Mouse (Mus musculus) heart, postnatal 10 days (tissue): ENCODE measurements around the gene Rnf24. TPM values are rescaled to one million over a fixed set of nuclear protein-coding genes. Genes with fewer than 3 reads are reported as not detected.
"Not testable (repeated sequence)": the region's sequence is repeated elsewhere in the genome, so short reads cannot be mapped to it uniquely, and the experiment has no call there.

Experiments used
- DNase-seq, 2 experiments: peaks; one replicate each; pipeline ENCODE4 v3.0.0; 2021
- intact Hi-C: fragments of 180-260 bp; cut with DNase I; formaldehyde crosslinking; loops from one replicate; pipeline ENCODE4 v1.15.1; 2025
- total RNA-seq, 2 experiments: library from RNA; stranded (reverse); gene quantifications; 2 replicates each; pipeline ENCODE4 v1.2.3; 2021

The Rnf24 gene
- total RNA-seq, 2 experiments from 2014 or later, result 5.4 to 6.8 TPM

DNA sequence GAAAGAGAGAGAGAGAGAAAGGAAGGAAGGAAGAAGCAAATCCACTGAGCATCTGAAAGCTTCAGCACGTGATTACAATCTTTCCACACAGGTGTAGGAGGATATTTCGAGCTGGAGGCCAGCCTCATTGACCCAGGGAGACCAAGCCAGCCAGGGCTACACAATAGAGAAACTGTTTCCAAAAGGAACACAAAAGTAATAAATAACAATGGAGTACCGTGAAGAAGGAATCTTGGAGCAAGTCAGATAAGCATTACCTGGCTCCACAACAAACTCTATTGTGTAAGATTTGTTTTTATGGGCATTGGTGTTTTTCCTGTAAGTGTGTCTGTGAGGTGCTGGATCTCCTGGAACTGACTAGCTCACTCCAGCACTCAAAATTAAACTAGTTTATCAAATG is 7.1 kb downstream of the Rnf24 start:
- no peak for DNase-seq
- intact Hi-C loops, result no loop called here

DNA sequence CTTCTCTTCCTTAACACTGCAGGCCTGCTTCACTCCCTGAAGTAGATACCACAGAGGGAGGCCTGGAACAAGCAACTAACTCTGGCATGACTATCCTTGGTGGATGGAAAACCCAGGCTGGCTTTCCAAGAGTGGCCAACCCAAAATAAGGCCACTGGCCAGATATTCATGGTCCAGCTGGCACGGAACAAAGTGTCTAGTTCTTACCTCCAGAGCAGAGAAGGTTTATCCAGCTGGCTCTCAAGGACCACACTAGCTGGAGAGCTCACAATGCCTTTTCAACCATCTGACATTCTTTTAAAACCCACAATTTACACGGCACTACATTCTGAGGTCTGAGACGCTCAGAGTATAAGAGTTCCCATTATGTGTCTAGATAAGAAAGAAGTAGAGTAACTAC is 8.2 kb downstream of the Rnf24 start:
- intact Hi-C loops, result no loop called here
- peak; percentile 16 to 26 for DNase-seq

DNA sequence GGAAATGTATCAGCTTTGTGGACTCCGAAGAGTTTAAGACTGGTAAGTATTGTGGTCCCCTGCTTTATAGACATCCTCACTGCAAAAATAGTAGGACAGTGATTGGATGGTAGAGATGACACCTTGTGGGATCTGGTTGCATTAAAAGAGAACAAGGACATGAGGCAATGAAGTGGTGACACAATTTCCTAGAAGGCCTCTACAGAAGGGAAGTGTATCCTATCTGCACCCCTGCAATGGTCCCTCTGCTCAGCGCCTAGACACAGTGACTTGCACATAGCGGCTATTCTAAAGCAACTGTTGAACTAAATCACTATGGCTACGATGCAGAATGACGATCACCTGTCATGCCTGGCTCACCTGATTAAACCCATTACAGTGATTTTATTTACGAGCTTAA is 15.1 kb downstream of the Rnf24 start:
- intact Hi-C loops, result no loop called here
- no peak for DNase-seq

DNA sequence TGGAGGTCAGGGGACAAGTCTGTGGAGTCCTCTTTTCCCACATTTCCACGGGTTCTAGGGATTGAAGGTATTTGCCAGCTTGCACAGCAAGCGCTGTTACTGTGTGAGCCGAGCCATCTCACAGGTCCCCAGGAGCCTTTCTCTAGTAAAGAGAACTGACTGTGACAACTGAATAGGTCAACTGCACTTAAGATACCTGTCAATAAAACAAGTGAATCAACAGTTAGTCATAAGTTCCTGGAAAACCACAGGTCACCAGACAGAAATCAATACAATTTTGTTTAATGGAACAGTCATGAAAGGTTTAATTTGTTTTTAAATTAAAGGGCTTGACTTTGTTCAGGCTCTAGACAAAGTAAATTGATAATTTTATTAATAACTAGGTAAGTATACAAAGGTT is 22.1 kb downstream of the Rnf24 start:
- DNase-seq, result no peak
- intact Hi-C loops, result no loop called here

DNA sequence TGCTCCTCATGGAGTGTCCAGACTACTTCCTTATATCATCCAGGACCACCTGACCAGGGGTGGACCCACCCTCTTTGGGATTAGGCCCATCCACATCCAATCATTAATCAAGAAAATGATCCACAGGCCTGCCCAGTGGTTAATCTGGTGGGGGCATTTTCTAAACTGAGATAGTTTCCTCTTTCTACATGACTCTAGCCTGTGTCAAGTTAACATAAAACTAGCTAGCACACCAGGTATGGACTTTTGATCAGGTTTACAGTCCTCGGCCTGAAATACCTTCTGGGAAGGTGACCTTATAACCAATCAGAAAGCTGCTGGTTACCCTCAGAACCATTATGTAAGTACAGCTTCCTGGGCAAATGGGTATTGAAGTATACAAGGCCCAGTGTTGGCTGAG is 23.7 kb downstream of the Rnf24 start:
- intact Hi-C loops, result no loop called here
- no peak for DNase-seq

DNA sequence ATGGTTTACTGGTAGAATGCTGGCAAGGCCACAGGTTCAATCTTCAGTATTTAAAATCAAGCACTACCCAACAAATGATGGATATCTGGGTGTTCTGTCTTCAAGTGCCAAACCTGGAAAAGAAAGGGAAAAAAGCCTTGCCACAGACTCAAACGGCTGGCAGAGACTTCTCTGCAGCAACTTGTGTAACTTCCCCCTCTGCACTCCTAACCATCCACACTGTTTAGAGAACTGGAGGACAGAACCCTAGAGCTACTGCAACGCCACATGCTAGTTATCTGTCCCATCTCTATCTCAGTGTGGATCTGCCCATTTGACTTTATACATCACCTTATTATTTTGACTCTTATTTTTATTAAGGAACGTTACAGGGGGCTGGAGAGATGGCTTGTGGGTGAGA is 26.6 kb downstream of the Rnf24 start:
- intact Hi-C loops, result no loop called here
- no peak for DNase-seq

DNA sequence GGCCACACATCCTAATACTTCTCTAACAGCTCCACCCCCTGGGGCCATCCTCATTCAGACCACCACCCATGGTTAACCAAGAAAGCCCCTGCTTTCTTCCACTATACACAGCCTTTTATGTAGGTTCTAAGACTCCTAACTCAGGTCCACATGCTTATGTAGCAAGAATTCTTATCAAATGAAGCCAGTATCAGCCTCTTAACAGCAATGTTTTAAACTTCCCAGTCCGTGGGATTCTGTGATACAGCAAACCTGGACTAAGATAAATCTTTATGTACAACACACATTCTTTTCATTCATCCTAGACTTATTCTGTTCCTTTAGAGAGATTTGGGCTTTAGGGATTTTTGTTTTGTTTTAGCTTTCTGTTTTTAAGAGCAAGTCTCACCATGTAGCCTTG is 29.0 kb downstream of the Rnf24 start:
- intact Hi-C loops, result no loop called here

DNA sequence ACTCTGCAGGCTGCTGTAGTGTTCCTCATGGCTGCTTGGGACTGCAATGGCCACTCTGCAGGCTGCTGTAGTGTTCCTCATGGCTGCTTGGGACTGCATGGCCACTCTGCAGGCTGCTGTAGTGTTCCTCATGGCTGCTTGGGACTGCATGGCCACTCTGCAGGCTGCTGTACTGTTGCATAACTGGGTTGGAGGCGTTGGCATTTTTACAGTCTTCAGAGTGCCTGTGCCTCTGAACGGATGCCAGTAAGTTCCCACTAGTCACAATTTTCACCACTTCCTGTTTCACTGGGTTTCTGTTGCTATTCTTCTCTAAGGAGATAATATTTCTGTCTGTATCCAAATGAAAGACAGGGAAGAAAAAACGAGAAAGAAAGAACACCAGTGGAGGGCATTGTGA is 31.5 kb downstream of the Rnf24 start:
- peak; percentile 50 to 57 for DNase-seq
- intact Hi-C loops, result not testable (repeated sequence)

More for the DNA sequence above, 29.0 kb downstream of the Rnf24 start:
- no peak for DNase-seq

DNA sequence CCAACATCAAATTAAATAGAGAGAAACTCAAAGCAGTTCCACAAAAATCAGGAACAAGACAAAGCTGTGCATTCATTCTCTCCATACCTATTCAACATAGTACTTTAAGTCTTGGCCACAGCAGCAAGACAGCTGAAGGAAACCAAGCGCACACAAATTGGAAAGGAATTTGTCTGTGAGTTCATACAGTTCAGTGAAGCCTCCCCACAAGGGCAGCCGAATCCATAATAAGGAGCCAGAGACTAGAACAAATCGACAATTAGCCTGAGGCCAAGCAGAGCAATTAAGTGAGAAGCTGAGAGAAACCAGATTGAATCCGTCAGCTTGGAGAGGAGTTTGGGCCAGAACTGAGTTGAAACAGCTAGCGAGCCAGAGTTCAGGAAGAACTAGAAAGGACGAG is 33.3 kb downstream of the Rnf24 start:
- intact Hi-C loops, result no loop called here
- DNase-seq, result no peak

DNA sequence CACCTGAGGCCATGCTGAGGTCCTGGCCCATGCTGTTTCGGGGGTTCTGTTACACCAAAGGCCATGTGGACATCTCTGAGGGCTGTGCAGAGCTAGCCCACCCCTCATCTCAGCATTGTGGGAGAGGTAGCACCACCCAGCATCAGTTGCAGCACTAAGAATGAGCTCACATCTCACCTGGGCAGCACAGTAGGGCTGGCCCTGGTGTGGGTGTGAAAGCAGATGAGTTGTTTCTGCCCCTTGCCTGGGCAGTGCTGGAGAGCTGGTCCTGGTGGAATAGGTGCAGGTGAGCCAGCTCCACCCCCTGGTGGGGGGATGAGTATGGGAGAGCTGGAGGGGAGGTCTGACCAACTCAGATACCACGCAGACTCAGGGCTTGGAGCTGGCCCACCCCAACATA is 36.5 kb downstream of the Rnf24 start:
- intact Hi-C loops, result no loop called here
- DNase-seq, result no peak

DNA sequence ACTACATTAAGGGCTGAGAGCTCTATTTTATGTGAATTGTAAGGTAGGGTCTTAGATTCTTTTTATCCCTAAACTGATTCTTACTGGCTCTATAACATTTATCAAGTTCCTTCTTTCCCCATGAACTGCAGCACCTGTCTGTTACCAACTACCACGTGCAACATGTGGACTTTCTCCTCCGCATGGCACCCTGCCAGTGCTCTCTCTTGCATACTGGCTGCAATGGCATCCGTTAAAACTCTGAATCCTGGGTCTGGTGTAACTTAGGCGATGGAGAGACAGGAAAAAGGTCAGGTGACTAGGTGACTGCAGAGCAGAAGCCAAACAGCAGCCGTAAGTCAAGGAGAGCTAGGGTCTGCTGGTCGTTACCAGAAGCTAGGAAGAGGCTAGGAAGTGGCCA is 43.4 kb downstream of the Rnf24 start:
- no peak for DNase-seq
- intact Hi-C loops, result no loop called here

DNA sequence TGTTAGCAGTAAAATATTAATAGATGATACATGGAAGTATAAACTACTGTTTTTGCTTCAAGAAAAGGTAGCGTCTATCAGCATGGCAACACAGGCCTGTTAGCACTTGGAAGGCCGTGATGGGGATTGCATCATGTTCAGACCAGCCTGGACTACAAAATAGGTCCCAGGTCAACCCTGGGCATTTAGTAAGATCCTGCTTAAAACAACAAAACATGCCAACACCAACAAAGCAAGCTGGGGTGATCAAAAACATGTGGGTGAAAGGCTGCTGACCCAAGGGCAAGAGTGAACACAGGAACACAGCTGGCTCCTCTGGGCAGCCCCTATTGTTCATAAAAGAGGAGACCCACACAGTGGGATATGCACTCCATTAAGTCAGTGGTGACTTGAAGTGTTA is 44.9 kb downstream of the Rnf24 start:
- intact Hi-C loops, result no loop called here

DNA sequence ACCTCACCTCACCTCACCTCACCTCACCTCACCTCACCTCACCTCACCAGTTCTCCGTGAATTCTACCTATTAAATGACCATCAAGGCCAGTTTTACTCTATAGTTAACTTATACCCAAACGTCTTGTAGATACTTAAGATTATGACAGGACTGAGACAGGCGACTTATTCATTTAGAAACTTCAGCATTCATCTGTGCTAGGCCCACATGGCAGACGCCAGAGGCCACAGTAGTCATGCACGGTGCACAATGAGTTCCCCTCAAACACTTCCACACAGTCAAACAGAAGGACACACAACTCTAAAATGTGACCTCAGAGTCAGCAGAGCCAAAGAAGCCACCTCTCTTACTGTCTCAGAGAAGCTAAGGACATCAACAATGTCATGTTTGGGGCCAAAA is 45.3 kb downstream of the Rnf24 start:
- intact Hi-C loops, result no loop called here

More for the DNA sequence above, 44.9 kb downstream of the Rnf24 start:
- no peak for DNase-seq

DNA sequence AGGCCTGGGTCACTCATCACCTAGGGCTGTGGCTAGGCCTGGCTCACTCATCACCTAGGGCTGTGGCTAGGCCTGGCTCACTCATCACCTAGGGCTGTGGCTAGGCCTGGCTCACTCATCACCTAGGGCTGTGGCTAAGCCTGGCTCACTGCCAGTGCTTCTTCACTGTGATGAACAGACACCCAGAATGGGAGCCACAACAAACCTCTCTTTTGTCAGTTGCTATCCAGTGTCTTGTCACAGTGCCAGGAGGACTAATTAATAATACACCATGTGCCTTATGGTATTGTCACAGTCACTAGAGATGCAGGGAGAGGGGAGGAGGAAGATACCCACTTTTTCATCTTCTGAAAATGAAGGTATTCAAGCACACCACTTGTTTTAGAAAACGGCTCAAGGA is 47.5 kb downstream of the Rnf24 start:
- intact Hi-C loops, result not testable (repeated sequence)

More for the DNA sequence above, 45.3 kb downstream of the Rnf24 start:
- no peak for DNase-seq

DNA sequence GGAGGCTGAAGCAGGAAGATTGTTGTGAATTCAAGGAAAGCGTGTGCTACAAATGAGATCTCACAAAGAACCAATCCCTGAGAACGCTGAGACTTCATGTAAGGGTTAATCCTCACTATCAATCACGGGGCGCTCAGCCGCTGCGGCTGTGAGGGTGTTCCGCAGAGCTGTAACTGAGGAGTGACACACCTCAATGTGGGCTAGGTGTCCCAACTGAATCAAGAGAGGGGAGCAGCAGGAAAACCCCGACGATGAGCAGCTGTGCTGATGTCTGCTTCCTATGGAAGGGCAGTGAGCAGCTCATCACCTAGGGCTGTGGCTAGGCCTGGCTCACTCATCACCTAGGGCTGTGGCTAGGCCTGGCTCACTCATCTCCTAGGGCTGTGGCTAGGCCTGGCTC is 48.2 kb downstream of the Rnf24 start:
- no peak for DNase-seq
- intact Hi-C loops, result no loop called here

More for the DNA sequence above, 47.5 kb downstream of the Rnf24 start:
- DNase-seq, result not testable (repeated sequence)

DNA sequence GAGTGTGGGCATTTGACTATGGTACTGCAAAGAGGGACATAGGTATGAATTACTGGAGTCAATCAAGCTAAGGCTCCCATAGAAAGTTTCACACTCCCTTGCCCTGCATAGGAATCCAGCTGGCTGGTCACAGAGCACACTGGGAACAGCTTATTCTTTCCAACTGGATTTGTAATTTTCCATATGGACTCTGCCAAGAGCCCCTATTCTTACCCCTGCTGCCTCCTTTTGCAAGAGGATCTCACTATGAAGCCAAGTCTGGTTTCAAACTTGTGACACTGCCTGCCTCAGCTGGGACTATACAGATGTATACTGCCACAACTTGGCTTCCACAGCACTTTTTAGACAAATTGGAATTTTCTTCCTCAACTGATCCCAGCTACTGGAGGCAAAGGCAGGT is 51.1 kb downstream of the Rnf24 start:
- intact Hi-C loops, result no loop called here
- no peak for DNase-seq

DNA sequence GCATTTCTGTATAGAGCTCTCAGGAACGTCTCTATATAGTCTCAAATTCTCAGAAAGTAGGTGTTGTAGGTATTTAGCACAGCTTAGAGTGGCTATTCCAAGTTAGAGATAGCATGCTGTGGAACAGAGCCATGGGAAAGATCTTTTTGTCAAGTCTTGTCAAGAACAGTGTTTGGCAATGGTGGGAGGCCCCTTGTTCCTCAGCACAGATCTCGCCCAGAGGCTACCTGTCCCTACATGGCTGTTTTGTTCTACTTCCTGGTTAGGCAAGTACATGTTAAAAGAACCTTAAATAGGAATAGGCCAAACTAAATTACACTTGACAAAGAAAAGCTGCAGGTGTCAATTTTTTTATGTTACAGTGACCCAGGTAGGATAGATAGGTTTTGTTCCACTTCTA is 52.2 kb downstream of the Rnf24 start:
- intact Hi-C loops, result no loop called here
- no peak for DNase-seq

DNA sequence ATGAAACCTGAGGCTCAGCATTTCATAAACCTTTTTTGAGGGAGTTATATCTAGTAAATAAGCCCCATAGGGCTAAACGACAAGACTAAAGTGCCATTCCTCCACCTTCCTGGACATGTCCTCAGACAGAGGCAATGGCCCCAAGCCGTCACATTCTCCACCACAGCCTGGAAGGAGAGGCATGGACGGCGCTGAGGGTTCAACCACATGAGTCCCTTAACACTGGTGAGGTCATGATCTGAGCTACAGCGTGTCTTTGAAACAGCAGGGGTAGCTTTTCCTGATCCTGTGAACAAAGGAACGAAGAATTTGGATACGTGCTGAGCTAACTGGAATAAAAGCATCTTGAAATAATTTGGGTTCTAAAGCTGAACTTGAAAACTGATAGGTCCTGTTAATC is 54.0 kb downstream of the Rnf24 start:
- DNase-seq, intact Hi-C loops: not testable (repeated sequence)

DNA sequence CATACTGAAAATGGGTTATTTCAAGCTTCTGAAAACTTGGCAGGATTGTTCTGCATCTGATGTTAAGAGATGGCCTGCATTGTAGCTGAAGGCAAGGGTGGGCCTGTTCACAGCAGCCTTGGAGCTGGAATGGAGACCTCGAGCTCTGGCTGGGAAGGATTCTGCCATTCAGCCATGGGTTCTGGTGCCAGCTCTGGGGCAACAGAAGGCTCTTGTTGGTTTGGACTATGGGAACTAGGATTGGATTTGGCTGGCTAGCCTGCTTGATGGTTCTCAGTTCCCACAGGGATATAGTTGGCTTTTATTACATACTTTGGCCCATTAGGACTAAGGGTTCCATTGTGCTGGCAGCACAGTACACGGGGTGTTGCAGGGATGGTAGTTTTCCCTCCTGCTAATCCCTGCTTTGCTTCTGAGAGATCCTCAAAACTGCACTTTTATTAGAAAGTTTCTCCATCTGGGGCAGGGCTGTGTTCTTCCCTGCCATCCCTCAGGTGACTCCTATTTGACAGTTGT is 55.9 kb downstream of the Rnf24 start:
- intact Hi-C loops, result no loop called here
- no peak for DNase-seq

DNA sequence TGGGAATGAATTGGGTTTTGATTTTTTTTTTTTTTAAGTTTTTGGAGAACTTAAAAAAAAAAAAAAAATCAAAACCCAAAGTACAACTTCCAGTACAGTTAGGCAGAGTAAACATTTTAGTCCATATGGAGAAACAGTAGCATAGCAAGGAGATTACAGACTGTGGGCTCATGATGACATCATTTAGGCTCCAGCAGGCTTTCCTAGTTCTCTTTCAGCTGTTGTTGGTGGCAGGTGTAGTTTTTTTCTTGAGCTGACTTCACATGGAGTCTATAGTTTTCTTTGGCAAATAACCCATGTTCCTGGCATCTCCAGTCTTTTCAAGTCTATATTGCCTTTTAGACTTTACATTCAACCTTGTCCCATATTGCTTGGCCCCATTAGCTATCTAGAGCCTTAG is 62.0 kb downstream of the Rnf24 start:
- DNase-seq, result no peak
- intact Hi-C loops, result no loop called here

DNA sequence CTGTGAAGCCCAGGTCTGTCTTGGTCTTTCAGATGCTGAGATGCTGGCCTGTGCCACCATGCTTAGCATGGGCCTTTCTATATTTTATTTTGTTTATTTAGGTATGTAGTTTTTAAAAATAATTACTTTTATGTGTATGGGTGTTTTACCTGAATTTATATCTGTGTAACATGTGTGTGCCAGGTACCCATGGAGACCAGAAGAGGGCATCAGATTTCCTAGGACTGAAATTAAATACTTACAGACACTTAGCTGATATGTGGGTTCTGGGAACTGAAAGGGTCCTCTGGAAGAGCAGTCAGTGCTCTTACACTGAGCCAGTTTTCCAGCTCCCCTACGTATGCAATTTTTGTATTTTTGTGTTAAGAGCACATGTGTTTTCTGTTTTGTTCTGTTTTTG is 66.4 kb downstream of the Rnf24 start:
- intact Hi-C loops, result no loop called here
- no peak for DNase-seq

DNA sequence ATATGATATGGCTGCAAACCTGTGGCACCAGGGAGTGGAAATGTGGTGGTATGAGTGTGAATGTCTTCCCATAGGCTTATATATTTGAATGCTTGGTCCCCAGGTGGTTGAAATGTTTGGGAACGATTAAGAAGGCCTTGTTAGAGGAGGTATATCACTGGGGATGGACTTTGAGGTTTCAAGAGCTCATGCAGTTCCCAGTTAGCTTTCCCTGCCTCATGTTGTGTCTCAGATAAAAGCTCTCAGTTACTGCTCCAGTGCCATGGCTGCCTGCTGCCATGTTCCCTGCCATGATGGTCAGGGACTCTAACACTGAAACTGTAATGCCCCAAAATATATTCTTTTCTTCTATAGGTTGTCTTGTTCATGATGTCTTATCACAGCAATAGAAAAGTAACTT is 71.1 kb downstream of the Rnf24 start:
- intact Hi-C loops, result loop anchor here (5.0 kb wide), 1 partner anchor 231 kb away; no protein-coding TSS in a partner anchor
- no peak for DNase-seq

DNA sequence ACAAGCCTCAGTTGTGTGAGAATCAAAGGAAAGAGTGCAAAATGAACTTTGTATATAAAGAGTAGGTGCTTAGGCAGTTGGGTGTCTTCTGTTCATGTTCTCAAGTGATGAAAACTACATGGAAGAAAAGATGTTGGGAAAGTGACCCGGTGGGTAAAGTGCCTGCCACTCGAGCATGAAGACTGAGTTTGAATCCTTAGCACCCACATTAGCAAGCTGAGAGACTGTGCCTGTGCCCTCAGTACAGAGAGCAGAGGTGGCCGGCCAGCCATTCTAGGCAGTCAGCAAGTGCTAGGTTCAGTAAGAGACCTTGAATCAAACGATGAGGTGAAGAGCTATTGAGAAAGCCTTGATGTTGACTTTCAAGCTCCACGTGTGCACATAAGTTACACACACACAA is 76.0 kb downstream of the Rnf24 start:
- DNase-seq, result no peak
- intact Hi-C loops, result no loop called here

DNA sequence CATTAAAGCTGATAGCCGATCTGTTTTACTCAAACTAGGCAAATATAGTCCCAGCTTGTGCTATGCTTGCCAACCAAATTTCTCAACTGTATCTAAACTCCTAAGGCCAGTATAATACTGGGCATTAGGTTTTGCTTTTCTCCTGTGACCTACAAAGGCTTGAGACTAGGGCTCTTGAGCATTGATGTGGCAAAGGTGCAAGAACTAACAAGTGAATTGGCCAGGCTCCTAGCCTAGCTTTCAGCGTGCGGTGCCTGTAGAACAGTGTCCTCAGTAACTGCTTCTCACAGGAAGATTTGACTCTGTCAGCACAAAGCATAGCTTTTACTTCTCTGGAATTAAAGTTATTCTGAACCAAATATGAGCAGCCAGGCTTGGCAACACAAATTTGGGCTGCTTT is 77.2 kb downstream of the Rnf24 start:
- no peak for DNase-seq
- intact Hi-C loops, result no loop called here
